Mouse (Mus musculus) bone marrow, adult 2 months (tissue): ENCODE data around the gene Tmem102.

Source experiments
- CTCF ChIP-seq: fragments of 200-500 bp; IDR thresholded peaks from 2 replicates; pipeline ENCODE4 v1.5.1; 2011; ENCODE audit warnings: low read length, control low read depth; ENCODE audit not compliant: control insufficient read depth, insufficient read depth
- POLR2A ChIP-seq: fragments of 200-500 bp; IDR thresholded peaks from 2 replicates; pipeline ENCODE4 v1.6.1; 2011; ENCODE audit warnings: low read depth, mild to moderate bottlenecking, control low read depth, low read length, borderline replicate concordance; ENCODE audit not compliant: control insufficient read depth

DNA sequence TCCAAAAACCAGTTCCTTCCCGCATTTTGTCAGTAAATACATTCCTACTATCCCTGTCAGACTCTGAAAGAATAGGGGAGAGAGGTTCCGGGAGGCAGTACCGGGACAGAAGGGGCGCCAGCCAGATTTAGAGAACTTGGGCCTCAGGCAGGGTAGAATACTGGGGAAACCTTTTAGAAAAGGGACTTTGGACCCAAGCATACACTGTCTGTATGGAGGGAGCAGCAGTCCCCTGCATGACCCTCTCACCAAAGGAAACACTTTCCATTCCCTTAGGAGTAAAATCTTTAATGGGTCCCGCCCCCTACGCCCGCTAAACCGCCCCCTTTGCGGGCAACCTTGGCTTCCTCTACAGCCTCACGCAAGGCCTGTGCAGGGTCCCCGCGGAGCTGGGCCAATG lies 2.1 kb downstream of the Tmem102 start:
- TF ChIP-seq CTCF = no peak
- no peak for TF ChIP-seq POLR2A
